Mouse (Mus musculus) lung, postnatal 0 days (tissue): Measurements from ENCODE around the gene Trim50.

ENCODE experiments used
- CTCF ChIP-seq: IDR thresholded peaks from 2 replicates; pipeline ENCODE4 v1.5.1; 2016; ENCODE audit warnings: antibody characterized with exemption, mild to moderate bottlenecking
- EP300 ChIP-seq: IDR thresholded peaks from 2 replicates; pipeline ENCODE4 v1.6.1; 2016; ENCODE audit warnings: antibody characterized with exemption, mild to moderate bottlenecking, control low read depth

DNA sequence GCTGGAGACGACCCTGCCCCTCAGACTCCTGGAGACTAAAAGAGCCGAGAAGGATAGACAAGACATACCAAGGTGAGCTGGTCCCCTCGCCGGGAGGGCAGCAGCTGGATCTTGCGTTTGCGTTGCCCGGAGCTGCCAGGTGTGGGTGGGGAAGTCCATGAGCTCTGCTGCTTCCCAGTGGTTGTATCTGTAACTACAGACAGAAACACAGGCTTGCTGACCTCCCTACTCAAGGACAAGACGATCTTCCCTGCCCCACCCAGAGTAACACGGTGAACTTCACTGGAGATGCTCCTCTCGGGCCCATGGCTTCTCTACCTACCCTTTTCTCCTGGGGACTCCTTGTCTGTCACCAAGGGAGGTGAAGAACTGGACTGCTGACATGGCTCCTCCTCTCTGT, 30.7 kb downstream of the Trim50 start:
- TF ChIP-seq CTCF (no peak), EP300 (no peak)
